Mouse (Mus musculus): ENCODE measurements around the gene Btbd18.
"Not testable (repeated sequence)": the region's sequence is repeated elsewhere in the genome, so short reads cannot be mapped to it uniquely, and the experiment has no call there.

Btbd18 gene

GRCm38 (mm10) chr2:84646138-84646537 is 12.7 kb upstream of the Btbd18 start:
- no peak for DNase-seq (ENCODE audit: inconsistent age in 2 of 2, low spot score in 1 of 2)

- peak in 1 of 2 experiments; percentile 56 for DNase-seq (ENCODE audit: inconsistent age in 2 of 2, low spot score in 1 of 2)
Observed at GRCm38 (mm10) chr2:84647051-84647568, 11.8 kb upstream of the Btbd18 start.

GRCm38 (mm10) chr2:84648369-84648768 is 10.5 kb upstream of the Btbd18 start:
- DNase-seq (ENCODE audit: inconsistent age in 2 of 2, low spot score in 1 of 2) = peak in 1 of 2 experiments; percentile 72

- DNase-seq (ENCODE audit: inconsistent age in 2 of 2, low spot score in 1 of 2) = peak in 1 of 2 experiments; percentile 77
Observed at GRCm38 (mm10) chr2:84649674-84650073, 9.2 kb upstream of the Btbd18 start.

DNA sequence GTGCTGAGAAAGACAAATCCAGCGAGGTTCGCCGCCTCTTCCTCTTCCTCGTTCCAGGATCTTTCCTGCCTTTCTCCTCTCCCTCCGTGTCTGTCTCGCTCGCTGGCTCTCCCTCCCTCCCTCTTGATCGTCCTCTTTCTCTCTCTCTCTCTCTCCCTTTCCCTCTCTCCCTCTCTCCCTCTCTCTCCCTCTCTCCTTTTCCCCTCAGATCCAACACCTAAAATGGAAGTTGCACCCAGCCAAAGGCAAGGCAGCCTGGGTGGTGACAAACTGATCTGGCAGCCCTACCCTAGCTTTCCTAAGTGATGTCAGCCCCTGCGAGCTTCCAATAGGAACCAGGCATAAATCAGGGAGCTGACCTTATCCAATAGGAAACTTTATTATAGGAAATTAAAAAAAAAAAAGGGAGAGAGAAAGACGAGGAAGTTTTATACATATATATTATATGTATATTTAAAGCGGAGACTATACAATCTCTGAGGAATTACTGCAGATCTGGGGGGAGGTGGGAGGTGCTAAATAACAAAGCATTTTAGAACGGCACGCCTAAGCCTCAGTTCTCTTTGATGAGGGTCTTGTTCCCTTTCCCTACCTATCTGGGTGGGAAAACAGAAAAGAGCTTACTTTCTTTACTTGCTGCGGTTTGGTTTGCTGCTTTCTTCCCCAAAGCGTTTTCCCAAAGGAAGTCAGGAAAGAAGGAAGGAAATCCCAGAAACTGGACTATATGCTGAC is 8.2 kb upstream of the Btbd18 start, which contains the start of gene Ctnnd1:
Gene Ctnnd1, minus strand, starts transcription at position 302 of the 732 bp plus-strand sequence.
- peak; percentile 89 to 97 for DNase-seq (ENCODE audit: inconsistent age in 2 of 2, low spot score in 1 of 2)

DNA sequence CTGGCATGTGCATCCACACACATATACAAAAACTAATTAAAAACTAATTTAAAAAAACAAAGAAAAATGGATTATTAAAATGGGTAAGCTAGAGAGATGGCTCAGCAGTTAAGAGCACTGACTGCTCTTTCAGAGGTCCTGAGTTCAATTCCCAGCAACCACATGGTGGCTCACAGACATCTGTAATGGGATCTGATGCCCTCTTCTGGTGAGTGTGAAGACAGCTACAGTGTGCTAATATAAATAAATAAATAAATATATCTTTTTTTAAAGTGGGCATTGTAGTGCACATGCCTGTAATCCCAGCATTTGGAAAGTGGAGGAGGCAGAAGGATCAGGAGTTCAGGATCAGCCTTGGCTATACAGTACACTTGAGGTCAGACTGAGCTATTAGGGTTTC is 5.5 kb upstream of the Btbd18 start:
- no peak for DNase-seq (ENCODE audit: inconsistent age in 2 of 2, low spot score in 1 of 2)

DNA sequence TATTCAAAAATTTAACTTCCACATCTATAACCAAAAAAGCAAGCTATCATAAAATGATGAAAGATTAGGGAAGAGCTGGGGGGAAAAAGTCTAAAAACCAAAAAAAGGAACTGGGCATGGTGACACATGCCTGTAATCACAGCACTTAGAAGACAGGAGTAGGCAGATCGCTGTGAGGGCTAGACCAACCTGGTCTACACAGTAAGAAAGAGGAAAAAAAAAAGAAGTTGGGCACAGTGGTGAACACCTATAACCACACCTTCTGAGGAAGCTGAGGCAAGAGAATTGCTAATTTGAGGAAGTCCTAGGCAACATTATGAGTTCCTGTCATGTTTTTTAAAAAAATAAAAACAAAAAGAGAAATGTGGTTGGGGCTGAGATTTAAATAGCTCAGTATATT is 3.0 kb upstream of the Btbd18 start:
- DNase-seq (ENCODE audit: inconsistent age in 2 of 2, low spot score in 1 of 2) = no peak

- DNase-seq (ENCODE audit: inconsistent age in 2 of 2, low spot score in 1 of 2) = peak in 1 of 2 experiments; percentile 87
Observed at GRCm38 (mm10) chr2:84660253-84660652, 1.4 kb downstream of the Btbd18 start.

DNA sequence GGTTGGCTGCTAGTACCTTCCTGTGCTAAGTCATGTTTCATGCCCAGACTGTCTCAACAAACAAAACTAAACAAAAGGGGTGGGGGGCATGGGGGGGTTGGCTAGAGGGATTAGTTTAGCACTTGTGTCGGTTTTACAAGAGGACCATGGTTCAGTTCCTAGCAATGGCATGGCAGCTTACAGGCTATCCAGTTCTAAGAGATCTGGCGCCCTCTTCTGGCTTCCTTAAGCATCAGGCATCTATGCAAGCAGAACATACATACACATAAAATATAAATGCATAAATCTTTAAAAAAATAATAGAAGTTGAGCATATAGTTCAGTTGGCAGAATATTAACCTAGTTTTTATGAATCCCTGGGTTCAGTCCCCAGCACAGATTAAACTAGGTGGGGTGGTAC is 4.0 kb downstream of the Btbd18 start:
- DNase-seq (ENCODE audit: inconsistent age in 2 of 2, low spot score in 1 of 2) = peak; percentile 55 to 75

DNA sequence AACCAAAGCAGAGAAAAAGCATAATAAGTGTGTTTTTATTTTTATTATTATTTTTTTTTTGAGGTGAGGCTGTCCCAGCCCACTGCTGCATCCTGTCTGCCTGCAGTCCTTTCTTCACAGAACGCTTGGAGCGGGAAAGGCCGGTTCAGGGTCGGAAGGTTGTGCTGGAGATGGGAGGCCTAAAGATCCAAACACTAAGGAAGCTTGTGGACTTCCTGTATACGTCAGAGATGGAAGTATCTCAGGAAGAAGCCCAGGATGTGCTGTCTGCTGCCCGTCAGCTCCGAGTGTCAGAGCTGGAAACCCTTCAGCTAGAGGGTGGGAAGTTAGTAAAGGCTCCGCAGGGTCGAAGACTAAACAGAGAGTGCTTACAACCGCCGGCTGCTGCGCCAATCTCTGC is 7.2 kb downstream of the Btbd18 start:
- DNase-seq (ENCODE audit: inconsistent age in 2 of 2, low spot score in 1 of 2) = peak in 1 of 2 experiments; percentile 41

GRCm38 (mm10) chr2:84669828-84670568 is 11.1 kb downstream of the Btbd18 start:
- no peak for DNase-seq (ENCODE audit: inconsistent age in 2 of 2, low spot score in 1 of 2)

GRCm38 (mm10) chr2:84670569-84670933 is 11.7 kb downstream of the Btbd18 start, which contains the start of gene Selenoh:
TSS of gene Selenoh (minus strand) at chr2:84670770.
- DNase-seq (ENCODE audit: inconsistent age in 2 of 2, low spot score in 1 of 2) = peak; percentile 81 to 94

DNA sequence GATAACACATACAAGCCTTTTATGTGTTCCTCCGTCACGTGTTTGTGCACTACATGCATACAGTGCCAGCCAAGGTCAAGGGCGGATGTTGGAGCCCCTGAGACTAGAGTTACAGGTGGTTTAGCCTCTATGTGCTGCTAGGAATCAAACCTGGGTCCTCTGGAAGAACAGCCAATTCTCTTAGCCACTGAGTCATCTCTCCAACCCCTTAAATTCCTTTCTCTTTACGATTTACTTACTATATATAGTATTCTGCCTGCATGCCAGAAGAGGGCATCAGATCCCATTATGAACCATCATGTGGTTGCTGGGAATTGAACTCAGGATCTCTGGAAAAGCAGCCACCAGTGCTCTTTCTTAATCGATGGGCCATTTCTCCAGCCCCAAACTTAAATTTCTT is 12.7 kb downstream of the Btbd18 start:
- DNase-seq (ENCODE audit: inconsistent age in 2 of 2, low spot score in 1 of 2) = not testable (repeated sequence)

GRCm38 (mm10) chr2:84677270-84677967 is 18.5 kb downstream of the Btbd18 start:
- no peak for DNase-seq (ENCODE audit: inconsistent age in 2 of 2, low spot score in 1 of 2)

DNA sequence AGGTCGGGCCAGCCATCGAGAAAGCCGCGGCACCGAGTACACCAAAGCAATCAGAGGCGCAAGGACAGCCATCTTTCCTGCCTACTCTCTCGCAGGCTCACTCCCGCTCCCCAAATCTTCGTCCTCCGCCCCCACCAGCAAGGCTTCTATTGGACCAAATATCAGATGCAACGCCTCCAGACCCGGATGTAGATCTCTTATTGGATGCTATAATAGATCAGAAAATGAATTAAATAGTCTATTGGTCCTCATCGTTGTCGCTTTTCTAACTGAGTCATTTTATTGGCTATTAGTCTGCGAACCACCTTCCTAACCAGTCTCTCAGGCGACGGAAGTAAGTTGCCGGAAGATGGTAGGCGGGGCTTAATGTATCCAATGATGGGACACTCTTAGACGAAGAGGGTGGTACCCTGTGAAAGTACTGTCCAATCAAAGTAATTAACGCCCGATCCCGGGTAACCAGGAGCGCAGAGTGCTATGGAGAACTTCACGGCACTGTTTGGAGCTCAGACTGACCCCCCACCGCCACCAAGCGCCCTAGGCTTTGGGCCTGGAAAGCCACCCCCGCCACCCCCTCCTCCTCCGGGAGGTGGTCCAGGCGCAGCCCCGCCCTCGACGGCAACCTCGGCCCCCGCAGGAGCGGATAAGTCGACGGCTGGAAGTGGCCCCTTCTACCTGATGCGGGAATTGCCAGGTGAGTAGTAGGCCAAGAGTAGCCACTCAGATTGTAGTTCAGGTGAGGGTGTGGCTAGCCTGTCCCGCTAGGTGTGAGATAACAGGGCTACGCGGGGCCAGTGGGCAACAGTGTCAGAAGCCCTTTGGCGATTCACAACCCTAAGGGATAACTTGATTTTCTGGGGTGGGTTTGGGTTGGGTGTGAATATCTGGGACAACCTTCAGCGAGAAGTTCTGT is 19.3 kb downstream of the Btbd18 start, which contains the start of the genes Gm28635 and Med19:
Gene Gm28635, minus strand, starts transcription at position 74 of the 913 bp plus-strand sequence.
Gene Med19, plus strand, starts transcription at position 435 of the 913 bp plus-strand sequence.
- DNase-seq (ENCODE audit: inconsistent age in 2 of 2, low spot score in 1 of 2) = peak; percentile 94 to 98

GRCm38 (mm10) chr2:84679016-84679415 is 20.1 kb downstream of the Btbd18 start, which contains the start of gene Tmx2:
TSS of gene Tmx2 (minus strand) at chr2:84679140.
- DNase-seq (ENCODE audit: inconsistent age in 2 of 2, low spot score in 1 of 2) = peak in 1 of 2 experiments; percentile 54

GRCm38 (mm10) chr2:84682605-84683183 is 23.8 kb downstream of the Btbd18 start:
- no peak for DNase-seq (ENCODE audit: inconsistent age in 2 of 2, low spot score in 1 of 2)

DNA sequence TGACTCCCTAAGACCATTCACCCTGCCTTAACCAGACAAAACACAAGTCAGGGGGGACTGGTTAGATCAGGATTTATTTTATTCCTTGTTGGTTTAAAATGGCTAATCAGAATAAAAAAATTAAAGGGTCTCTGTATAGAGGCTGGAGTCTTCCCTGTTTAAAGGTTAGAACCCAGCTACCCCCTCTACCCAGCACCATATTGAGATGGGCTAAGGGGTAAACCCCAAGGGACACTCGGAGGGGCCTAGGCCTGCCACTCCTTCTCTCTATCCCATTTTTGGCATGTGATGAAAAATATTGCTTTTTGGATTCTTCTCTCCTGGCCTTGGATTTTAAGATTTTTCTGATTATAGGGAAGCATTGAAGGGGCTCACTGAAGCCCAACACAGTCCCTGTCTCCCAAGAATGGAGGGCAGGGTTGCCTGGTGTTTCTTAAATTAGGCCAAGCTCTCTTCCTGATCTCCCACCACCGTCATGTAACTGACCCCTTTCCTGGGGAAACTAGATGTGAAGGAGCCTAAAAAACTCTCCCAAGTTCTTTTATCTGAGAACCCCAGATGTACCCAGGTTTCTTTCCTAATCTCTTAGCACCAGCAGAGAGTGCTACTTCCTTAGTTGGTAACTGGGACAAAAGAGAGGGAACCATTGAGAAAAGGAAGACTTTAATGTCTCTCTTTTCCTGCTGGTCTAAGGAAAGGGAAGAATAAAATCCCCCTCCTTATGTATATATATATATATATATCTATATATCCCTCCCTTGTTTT is 29.4 kb downstream of the Btbd18 start:
- DNase-seq (ENCODE audit: inconsistent age in 2 of 2, low spot score in 1 of 2) = no peak

DNA sequence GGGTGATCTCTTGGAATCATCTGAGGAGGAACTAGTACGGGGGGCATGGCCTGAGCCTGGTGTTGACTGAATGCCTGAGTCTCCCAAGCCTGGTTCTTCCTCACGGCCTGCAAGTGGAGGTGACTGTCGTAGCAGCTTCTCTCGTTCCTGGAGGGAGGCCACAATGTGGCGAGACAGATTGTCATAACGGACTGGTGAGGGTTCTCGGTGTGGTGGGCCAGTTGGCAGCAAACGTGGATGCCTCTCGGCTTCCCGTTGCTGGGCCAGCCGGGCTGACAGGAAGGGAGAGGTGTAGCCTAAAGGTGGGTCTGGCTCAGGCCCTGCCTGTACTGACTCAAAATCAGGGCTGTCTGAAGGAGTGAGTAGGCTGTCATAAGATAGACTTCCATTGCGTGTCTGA is 31.2 kb downstream of the Btbd18 start:
- DNase-seq (ENCODE audit: inconsistent age in 2 of 2, low spot score in 1 of 2) = no peak
